Mouse (Mus musculus) liver, adult (tissue): ENCODE measurements around the gene Ptpn21.

Experiments used
- GATA4 ChIP-seq: IDR thresholded peaks from 2 replicates; pipeline ENCODE4 v1.6.1; 2014; ENCODE audit warnings: mild to moderate bottlenecking, low read length; ENCODE audit not compliant: insufficient replicate concordance

Gene Ptpn21

GRCm38 (mm10) chr12:98697202-98697601 lies 40.0 kb downstream of the Ptpn21 start:
- TF ChIP-seq GATA4 = no peak

GRCm38 (mm10) chr12:98690230-98690629 lies 47.0 kb downstream of the Ptpn21 start:
- TF ChIP-seq GATA4 = no peak

GRCm38 (mm10) chr12:98683574-98683973 lies 53.6 kb downstream of the Ptpn21 start:
- TF ChIP-seq GATA4 = no peak

GRCm38 (mm10) chr12:98683171-98683570 lies 54.0 kb downstream of the Ptpn21 start:
- TF ChIP-seq GATA4 = no peak

GRCm38 (mm10) chr12:98682196-98682595 lies 55.0 kb downstream of the Ptpn21 start:
- no peak for TF ChIP-seq GATA4

- no peak for TF ChIP-seq GATA4
These were observed 57.3 kb downstream of the Ptpn21 start for GRCm38 (mm10) chr12:98679906-98680305.

- no peak for TF ChIP-seq GATA4
These were observed 59.9 kb downstream of the Ptpn21 start for GRCm38 (mm10) chr12:98677336-98677735.

- TF ChIP-seq GATA4 = no peak
These were observed 60.3 kb downstream of the Ptpn21 start for GRCm38 (mm10) chr12:98676861-98677260.

- peak; percentile 90; the same call in 1 of the 2 replicates for TF ChIP-seq GATA4
These were observed 62.5 kb downstream of the Ptpn21 start for GRCm38 (mm10) chr12:98674627-98675143.

GRCm38 (mm10) chr12:98673879-98674278 lies 63.3 kb downstream of the Ptpn21 start:
- TF ChIP-seq GATA4 = no peak

GRCm38 (mm10) chr12:98670429-98670828 lies 66.8 kb downstream of the Ptpn21 start:
- TF ChIP-seq GATA4 = no peak

- TF ChIP-seq GATA4 = no peak
These were observed 67.3 kb downstream of the Ptpn21 start for GRCm38 (mm10) chr12:98669864-98670263.

GRCm38 (mm10) chr12:98669086-98669485 lies 68.1 kb downstream of the Ptpn21 start:
- TF ChIP-seq GATA4 = no peak

GRCm38 (mm10) chr12:98668132-98668814 lies 68.9 kb downstream of the Ptpn21 start:
- no peak for TF ChIP-seq GATA4

GRCm38 (mm10) chr12:98662617-98663016 lies 74.6 kb downstream of the Ptpn21 start:
- no peak for TF ChIP-seq GATA4

- TF ChIP-seq GATA4 = no peak
These were observed 80.3 kb downstream of the Ptpn21 start for GRCm38 (mm10) chr12:98656873-98657272.

- no peak for TF ChIP-seq GATA4
These were observed 92.4 kb downstream of the Ptpn21 start for GRCm38 (mm10) chr12:98644852-98645251.
